Mouse (Mus musculus) forebrain, embryonic 11.5 days (tissue): ENCODE measurements around the gene Mab21l3. TPM values are rescaled to one million over a fixed set of nuclear protein-coding genes. Genes with fewer than 3 reads are reported as not detected.

ENCODE experiments used
- ATAC-seq: fragments of 200-750 bp; cut with Nextera tagmentation; replicated peaks from 2 replicates; pipeline ENCODE4 v1.8.0; 2017; ENCODE audit warnings: moderate TSS enrichment; ENCODE audit not compliant: low FRiP score
- DNase-seq: peaks from one replicate; pipeline ENCODE4 v3.0.0-alpha.2; 2017; ENCODE audit warnings: low spot score
- H3K27ac ChIP-seq: fragments of 300-500 bp; sonication (generic); 2 replicates; pipeline ENCODE4 v1.5.1; 2014; ENCODE audit warnings: low read depth, low read length
- H3K27me3 ChIP-seq: fragments of 300-500 bp; sonication (generic); 2 replicates; pipeline ENCODE4 v1.6.1; 2014; ENCODE audit warnings: mild to moderate bottlenecking, low read length, mixed read lengths; ENCODE audit not compliant: control insufficient read depth, insufficient read depth
- H3K36me3 ChIP-seq: fragments of 300-500 bp; sonication (generic); 2 replicates; pipeline ENCODE4 v1.6.1; 2014; ENCODE audit warnings: mild to moderate bottlenecking, low read length, moderate library complexity, mixed read lengths; ENCODE audit not compliant: control insufficient read depth, insufficient read depth
- H3K4me1 ChIP-seq: fragments of 300-500 bp; sonication (generic); replicated peaks from 2 replicates; pipeline ENCODE4 v1.6.1; 2014; ENCODE audit warnings: low read length, mixed read lengths; ENCODE audit not compliant: control insufficient read depth, insufficient read depth
- H3K4me2 ChIP-seq: fragments of 300-500 bp; sonication (generic); 2 replicates; pipeline ENCODE4 v1.6.1; 2014; ENCODE audit warnings: low read depth, mild to moderate bottlenecking, low read length, moderate library complexity, mixed read lengths; ENCODE audit not compliant: severe bottlenecking
- H3K4me3 ChIP-seq: fragments of 300-500 bp; sonication (generic); 2 replicates; pipeline ENCODE4 v1.5.1; 2014; ENCODE audit warnings: low read depth, low read length
- H3K9ac ChIP-seq: fragments of 300-500 bp; sonication (generic); 2 replicates; pipeline ENCODE4 v1.6.1; 2014; ENCODE audit warnings: low read length
- H3K9me3 ChIP-seq: fragments of 300-500 bp; sonication (generic); 2 replicates; pipeline ENCODE4 v1.6.1; 2016; ENCODE audit warnings: low read length, mixed read lengths; ENCODE audit not compliant: control insufficient read depth
- WGBS: fragments of 180-500 bp; shearing (Covaris S2); extraction: QIAGEN DNeasy Blood & Tissue Kit; methylation state at CpG from one replicate; pipeline ENCODE4 v1.1.7; 2014; 5-methylcytosine and 5-hydroxymethylcytosine counted together
- polyA plus RNA-seq: library from polyadenylated mRNA; unstranded; fragments of >200 nt; fragmentation: Nextera tagmentation; extraction: Ambion mirVana; gene quantifications from 2 replicates; pipeline ENCODE4 v1.2.1, GENCODE M21; 2014

Mab21l3 gene
- polyA plus RNA-seq, 1 experiment from 2014 or later = 0.92 TPM

GRCm38 (mm10) chr3:101878136-101878535 lies 29.4 kb upstream of the Mab21l3 start:
- H3K4me3 ChIP-seq = no peak overlapping the region
- no peak overlapping the region for H3K27ac ChIP-seq
- H3K27me3 ChIP-seq = no peaks in the 10 kb centered on the region
- H3K9me3 ChIP-seq = no peaks in the 10 kb centered on the region
- ATAC-seq = no peak
- no peak overlapping the region for H3K9ac ChIP-seq
- H3K4me2 ChIP-seq = no peak overlapping the region
- no peaks in the 10 kb centered on the region for H3K36me3 ChIP-seq
- 8% methylated on average over 5 of the region's 5 CpGs for WGBS
- H3K4me1 ChIP-seq = peaks cover 10% of the 10 kb centered on the region; the same call in 1 of the 2 replicates
- no peak for DNase-seq

DNA sequence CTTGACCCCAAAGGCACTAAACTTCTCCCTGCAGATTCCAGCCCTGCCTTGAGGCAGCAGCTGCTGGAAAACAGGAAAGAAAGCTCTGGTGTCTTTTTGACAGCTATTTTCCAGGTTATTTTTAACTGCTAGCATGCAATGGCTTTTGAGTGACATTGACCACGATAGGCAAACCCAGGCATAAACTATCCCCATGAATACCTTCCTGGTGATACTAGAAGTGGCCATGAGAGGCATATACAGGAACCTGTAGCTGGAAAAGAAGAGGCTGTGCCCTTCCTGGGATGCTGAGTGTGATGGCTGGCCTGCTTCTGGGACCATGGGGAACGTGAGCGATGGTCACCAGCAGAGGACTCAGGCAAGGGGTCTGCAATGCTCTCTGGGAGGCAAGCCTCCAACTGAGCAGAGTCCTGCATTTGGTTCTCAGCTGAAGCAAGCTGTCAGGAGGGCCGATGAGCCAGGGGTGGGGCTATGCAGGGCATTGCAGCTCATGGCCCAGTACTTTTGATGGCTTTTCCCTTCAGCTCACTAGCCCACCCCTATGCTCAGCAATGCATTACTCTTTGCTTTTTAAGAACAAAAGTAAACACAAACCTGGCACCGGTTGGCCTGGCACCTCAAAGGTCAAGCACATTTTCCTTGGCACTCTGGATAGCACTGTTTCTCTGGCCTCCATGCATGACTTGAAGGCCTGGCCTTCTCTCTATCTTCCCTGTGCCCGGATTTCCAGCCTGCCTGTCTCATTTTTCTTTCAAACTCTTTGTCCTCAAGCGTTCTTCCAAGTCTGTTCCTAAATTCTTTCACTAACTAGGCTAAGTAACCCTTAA lies 27.9 kb upstream of the Mab21l3 start:
- WGBS = 80% methylated on average over 7 of the region's 7 CpGs
- no peak for DNase-seq
- Histone ChIP-seq H3K9ac (no peak overlapping the region), H3K4me2 (no peak overlapping the region), H3K27me3 (no peaks in the 10 kb centered on the region), H3K4me3 (no peak overlapping the region), H3K27ac (no peak overlapping the region), H3K9me3 (no peaks in the 10 kb centered on the region), H3K4me1 (peaks cover 10% of the 10 kb centered on the region; the same call in 1 of the 2 replicates), H3K36me3 (no peaks in the 10 kb centered on the region)
- no peak for ATAC-seq

DNA sequence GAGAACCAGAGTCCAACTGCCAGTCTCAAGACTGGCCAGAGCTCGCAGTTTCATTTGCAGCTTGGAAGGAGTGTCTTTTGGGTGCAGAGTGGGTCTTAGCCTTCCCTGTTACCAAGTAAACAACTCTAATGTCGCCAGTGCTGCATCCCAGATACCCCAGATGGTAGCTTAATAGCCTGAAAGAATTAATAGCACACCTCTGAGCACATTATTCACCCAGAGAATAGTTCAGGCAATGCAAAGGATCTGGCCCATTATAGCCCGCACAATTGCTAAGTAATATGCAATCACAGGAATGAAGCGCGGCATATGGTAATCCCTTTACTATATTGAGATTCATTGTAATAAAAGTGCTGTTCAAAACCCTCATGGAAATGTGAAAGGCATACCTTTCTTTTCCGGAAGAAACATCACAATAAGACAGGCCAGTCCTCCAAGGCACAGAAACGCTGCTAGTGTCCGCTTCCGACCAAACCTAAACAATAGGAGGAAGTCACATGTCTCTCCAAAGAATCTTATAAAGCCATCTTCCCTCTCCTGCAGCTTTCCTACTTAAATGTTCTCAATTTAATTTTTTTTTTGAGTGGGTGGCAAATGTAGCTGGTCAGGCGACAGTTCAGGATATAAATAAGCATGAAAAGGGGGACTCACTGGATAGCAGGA lies 26.6 kb upstream of the Mab21l3 start:
- 57% methylated on average over 10 of the region's 10 CpGs for whole genome bisulfite sequencing
- H3K27me3 ChIP-seq = no peaks in the 10 kb centered on the region
- peaks cover 10% of the 10 kb centered on the region; the same call in 1 of the 2 replicates for H3K4me1 ChIP-seq
- H3K27ac ChIP-seq = no peak overlapping the region
- DNase-seq (no peak), ATAC-seq (no peak)
- H3K4me3 ChIP-seq = no peak overlapping the region
- no peak overlapping the region for H3K9ac ChIP-seq
- no peaks in the 10 kb centered on the region for H3K9me3 ChIP-seq
- no peak overlapping the region for H3K4me2 ChIP-seq
- H3K36me3 ChIP-seq = no peaks in the 10 kb centered on the region

DNA sequence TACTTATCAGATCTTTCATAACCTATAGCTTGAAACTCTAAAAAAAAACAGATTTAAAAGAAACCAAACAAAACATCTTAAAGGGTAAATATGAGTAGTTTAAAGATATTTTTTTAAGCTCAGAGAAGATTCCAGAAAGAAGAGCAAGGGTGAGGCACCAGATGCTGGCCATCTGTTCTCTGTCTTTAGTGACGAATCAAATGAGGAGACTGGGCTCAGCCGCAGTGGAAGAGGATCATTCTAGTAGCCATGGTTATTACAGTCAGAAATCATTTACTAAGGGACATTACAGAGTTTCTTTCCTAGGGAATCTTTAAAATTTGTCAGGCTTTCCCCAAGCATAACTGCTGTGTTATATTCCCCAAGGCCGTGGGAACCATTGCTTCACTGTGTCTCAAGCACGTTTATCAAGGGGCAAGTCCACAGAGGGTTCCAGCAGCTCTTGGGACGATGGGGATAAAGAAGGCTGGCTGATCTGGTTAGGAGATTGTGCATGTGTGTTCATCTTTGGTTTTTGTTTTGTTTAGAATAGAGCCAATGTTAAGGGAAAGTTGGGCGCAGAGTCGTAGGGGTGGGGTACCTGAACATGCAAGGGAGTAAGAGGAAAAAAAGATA lies 24.4 kb upstream of the Mab21l3 start:
- Histone ChIP-seq H3K27ac (no peak overlapping the region), H3K27me3 (no peaks in the 10 kb centered on the region), H3K4me1 (peaks cover 6% of the 10 kb centered on the region; the same call in 1 of the 2 replicates), H3K9ac (no peak overlapping the region), H3K36me3 (no peaks in the 10 kb centered on the region), H3K4me3 (no peak overlapping the region), H3K4me2 (no peak overlapping the region), H3K9me3 (no peaks in the 10 kb centered on the region)
- no peak for DNase-seq
- 84% methylated on average over 7 of the region's 7 CpGs for WGBS
- no peak for ATAC-seq

- no peak for DNase-seq
- ATAC-seq = no peak
Observed at GRCm38 (mm10) chr3:101871951-101872350, 23.2 kb upstream of the Mab21l3 start.

GRCm38 (mm10) chr3:101867001-101867421 lies 18.3 kb upstream of the Mab21l3 start:
- no peak for ATAC-seq
- Histone ChIP-seq H3K4me2 (no peak overlapping the region), H3K4me1 (no peaks in the 10 kb centered on the region), H3K27ac (no peak overlapping the region), H3K27me3 (no peaks in the 10 kb centered on the region), H3K9me3 (no peaks in the 10 kb centered on the region), H3K4me3 (no peak overlapping the region), H3K36me3 (no peaks in the 10 kb centered on the region), H3K9ac (no peak overlapping the region)
- 77% methylated on average over 4 of the region's 4 CpGs for WGBS
- no peak for DNase-seq

More at GRCm38 (mm10) chr3:101871951-101872350, 23.2 kb upstream of the Mab21l3 start:
- no peak overlapping the region for H3K4me3 ChIP-seq
- H3K27me3 ChIP-seq = no peaks in the 10 kb centered on the region
- H3K4me2 ChIP-seq = no peak overlapping the region
- H3K27ac ChIP-seq = no peak overlapping the region
- peaks cover 5% of the 10 kb centered on the region; the same call in 1 of the 2 replicates for H3K4me1 ChIP-seq
- no peaks in the 10 kb centered on the region for H3K9me3 ChIP-seq
- H3K36me3 ChIP-seq = no peaks in the 10 kb centered on the region
- 90% methylated on average over 9 of the region's 9 CpGs for WGBS
- H3K9ac ChIP-seq = no peak overlapping the region

- WGBS = 84% methylated on average over 3 of the region's 3 CpGs
Observed at GRCm38 (mm10) chr3:101861856-101862255, 13.1 kb upstream of the Mab21l3 start.

GRCm38 (mm10) chr3:101860151-101860550 lies 11.4 kb upstream of the Mab21l3 start:
- H3K9me3 ChIP-seq = no peaks in the 10 kb centered on the region
- ATAC-seq = no peak
- WGBS = 68% methylated on average over 7 of the region's 7 CpGs

More at GRCm38 (mm10) chr3:101861856-101862255, 13.1 kb upstream of the Mab21l3 start:
- Histone ChIP-seq H3K9ac (no peak overlapping the region), H3K36me3 (no peaks in the 10 kb centered on the region), H3K4me2 (no peak overlapping the region), H3K27me3 (no peaks in the 10 kb centered on the region), H3K4me3 (no peak overlapping the region), H3K4me1 (no peaks in the 10 kb centered on the region; the same call in 1 of the 2 replicates), H3K9me3 (no peaks in the 10 kb centered on the region), H3K27ac (no peak overlapping the region)
- ATAC-seq = no peak
- DNase-seq = no peak

More at GRCm38 (mm10) chr3:101860151-101860550, 11.4 kb upstream of the Mab21l3 start:
- Histone ChIP-seq H3K36me3 (no peaks in the 10 kb centered on the region), H3K27ac (no peak overlapping the region), H3K4me3 (no peak overlapping the region), H3K27me3 (no peaks in the 10 kb centered on the region), H3K9ac (no peak overlapping the region), H3K4me1 (no peaks in the 10 kb centered on the region; the same call in 1 of the 2 replicates), H3K4me2 (no peak overlapping the region)
- no peak for DNase-seq
